Mouse (Mus musculus): ENCODE data around the gene H2-D1.

DNA sequence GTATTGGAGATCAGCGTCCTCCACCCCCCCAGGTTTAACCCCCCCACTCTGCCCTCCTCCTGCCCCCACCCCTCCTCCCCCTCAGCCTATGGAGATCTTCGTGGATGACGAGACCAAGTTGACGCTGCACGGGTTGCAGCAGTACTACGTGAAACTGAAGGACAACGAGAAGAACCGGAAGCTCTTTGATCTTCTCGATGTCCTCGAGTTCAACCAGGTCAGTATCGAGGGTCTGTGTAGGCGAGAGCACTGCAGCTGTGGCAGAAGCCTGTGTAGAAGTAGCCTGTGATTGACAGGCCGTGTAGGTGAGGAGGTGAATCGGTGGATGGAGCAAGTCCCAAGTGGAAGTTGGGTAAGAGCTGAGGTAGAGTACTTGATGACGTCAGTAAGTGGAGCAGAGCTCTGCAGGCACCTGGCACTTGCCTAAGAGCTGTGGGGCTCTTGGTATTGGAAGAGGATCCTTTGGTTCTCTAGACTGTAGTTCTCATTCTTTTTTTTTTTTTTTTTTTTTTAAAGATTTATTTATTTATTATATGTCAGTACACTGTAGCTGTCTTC is 11.3 kb upstream of the H2-D1 start:
- TF ChIP-seq POLR2A (IDR thresholded peaks at IDR 0.05; ENCODE audit: insufficient read depth, low read depth, low read length) (no peak), CTCF (IDR thresholded peaks at IDR 0.05) (no peak)
